Mouse (Mus musculus) erythroid progenitor cell, adult 5-6 weeks (primary cell): ENCODE measurements around the gene Cblb. TPM values are rescaled to one million over a fixed set of nuclear protein-coding genes. Genes with fewer than 3 reads are reported as not detected.
A peak's percentile ranks its signal among the peaks of the same experiment; 100 is the strongest.

Experiments
- ATAC-seq: replicated peaks from 2 replicates; pipeline ENCODE4 v1.8.0; 2016; ENCODE audit warnings: moderate number of reproducible peaks, mild to moderate bottlenecking, moderate TSS enrichment, inconsistent platforms; ENCODE audit not compliant: poor library complexity, low FRiP score, severe bottlenecking
- total RNA-seq, 2 experiments: library from RNA; stranded (forward) in 1 of 2; stranded (reverse) in 1 of 2; fragments of 150-400 nt in 1 of 2; fragments of 186-747, 209-891 nt in 1 of 2; gene quantifications; 2 replicates each; pipeline versions ENCODE4 v1.2.3 to v1.2.4; 2015 to 2017; ENCODE audit warnings: low replicate concordance in 2 of 2

Cblb gene
- total RNA-seq (2015; ENCODE audit: low replicate concordance) (14.3 and 17.3 TPM in 2 replicates), total RNA-seq (2017; ENCODE audit: low replicate concordance) (5.4 and 7.8 TPM in 2 replicates)

GRCm38 (mm10) chr16:52031091-52031689 lies at the start of gene Cblb:
Gene Cblb, plus strand, starts transcription at chr16:52031225.
- peak; percentile 95 for ATAC-seq

- no peak for ATAC-seq
Measured at GRCm38 (mm10) chr16:51985436-51985835, 45.6 kb upstream of the Cblb start.

GRCm38 (mm10) chr16:51986207-51986606 lies 44.8 kb upstream of the Cblb start:
- ATAC-seq: no peak

GRCm38 (mm10) chr16:51987085-51987620 lies 43.9 kb upstream of the Cblb start:
- no peak for ATAC-seq

GRCm38 (mm10) chr16:51988027-51988426 lies 43.0 kb upstream of the Cblb start:
- ATAC-seq: no peak

- no peak for ATAC-seq
Measured at GRCm38 (mm10) chr16:51989259-51989658, 41.8 kb upstream of the Cblb start.

- ATAC-seq: no peak
Measured at GRCm38 (mm10) chr16:52000043-52000442, 31.0 kb upstream of the Cblb start.

GRCm38 (mm10) chr16:52000801-52001200 lies 30.2 kb upstream of the Cblb start:
- no peak for ATAC-seq

GRCm38 (mm10) chr16:52007006-52007405 lies 24.0 kb upstream of the Cblb start:
- no peak for ATAC-seq

- ATAC-seq: no peak
Measured at GRCm38 (mm10) chr16:52008471-52008870, 22.6 kb upstream of the Cblb start.

- no peak for ATAC-seq
Measured at GRCm38 (mm10) chr16:52009421-52009820, 21.6 kb upstream of the Cblb start.

- ATAC-seq: no peak
Measured at GRCm38 (mm10) chr16:52012984-52013383, 18.0 kb upstream of the Cblb start.

- ATAC-seq: no peak
Measured at GRCm38 (mm10) chr16:52013812-52014211, 17.2 kb upstream of the Cblb start.

GRCm38 (mm10) chr16:52023417-52023816 lies 7.6 kb upstream of the Cblb start:
- no peak for ATAC-seq

- ATAC-seq: no peak
Measured at GRCm38 (mm10) chr16:52027326-52027725, 3.7 kb upstream of the Cblb start.

GRCm38 (mm10) chr16:52029001-52029400 lies 2.0 kb upstream of the Cblb start:
- ATAC-seq: no peak

GRCm38 (mm10) chr16:52031712-52032251 lies 757 bp downstream of the Cblb start:
- ATAC-seq: peak; percentile 57

- ATAC-seq: no peak
Measured at GRCm38 (mm10) chr16:52032376-52033330, 1.6 kb downstream of the Cblb start.

- ATAC-seq: no peak
Measured at GRCm38 (mm10) chr16:52033381-52034315, 2.6 kb downstream of the Cblb start.
